Mouse (Mus musculus) heart, adult 8-10 months (tissue): ENCODE results near the gene Als2cl. TPM values are rescaled to one million over a fixed set of nuclear protein-coding genes. Genes with fewer than 3 reads are reported as not detected.

Experiments
- DNase-seq: peaks from one replicate; pipeline ENCODE4 v3.0.0; 2022; ENCODE audit warnings: low spot score
- microRNA-seq: library from miRNA; unstranded; fragments of <30 nt; microRNA quantifications from one replicate; pipeline ENCODE4 v1.2.0, GENCODE M21; 2022
- total RNA-seq, 4 experiments: library from RNA; stranded (reverse); gene quantifications; 2 replicates each; pipeline ENCODE4 v1.2.4; 2022

The Als2cl gene
- total RNA-seq, 4 experiments from 2014 or later, result 11.5 to 19.1 (median 14.7) TPM

DNA sequence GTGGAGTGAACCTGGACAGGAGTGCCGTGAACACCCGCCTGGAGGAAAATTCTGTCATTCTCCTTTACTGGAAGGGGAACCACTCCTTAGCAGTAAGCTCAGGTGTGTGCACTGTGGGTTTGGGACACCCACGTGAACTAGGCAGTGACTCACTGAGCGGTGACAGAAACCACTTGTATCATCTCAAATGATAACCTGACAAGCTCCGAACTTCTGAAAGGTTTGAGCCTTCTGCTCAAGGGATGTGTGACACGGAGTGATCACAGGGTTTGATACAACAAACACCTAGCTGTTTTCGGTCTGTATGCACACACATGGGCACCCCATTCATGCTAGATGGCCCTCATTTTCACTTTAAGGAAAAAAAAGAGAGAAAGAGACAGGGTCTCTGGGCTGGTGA lies 37.1 kb downstream of the Als2cl start, which contains the start of gene Fam240a:
TSS of gene Fam240a (minus strand) at position 76 of the 400 bp plus-strand sequence.
- DNase-seq, result no peak

DNA sequence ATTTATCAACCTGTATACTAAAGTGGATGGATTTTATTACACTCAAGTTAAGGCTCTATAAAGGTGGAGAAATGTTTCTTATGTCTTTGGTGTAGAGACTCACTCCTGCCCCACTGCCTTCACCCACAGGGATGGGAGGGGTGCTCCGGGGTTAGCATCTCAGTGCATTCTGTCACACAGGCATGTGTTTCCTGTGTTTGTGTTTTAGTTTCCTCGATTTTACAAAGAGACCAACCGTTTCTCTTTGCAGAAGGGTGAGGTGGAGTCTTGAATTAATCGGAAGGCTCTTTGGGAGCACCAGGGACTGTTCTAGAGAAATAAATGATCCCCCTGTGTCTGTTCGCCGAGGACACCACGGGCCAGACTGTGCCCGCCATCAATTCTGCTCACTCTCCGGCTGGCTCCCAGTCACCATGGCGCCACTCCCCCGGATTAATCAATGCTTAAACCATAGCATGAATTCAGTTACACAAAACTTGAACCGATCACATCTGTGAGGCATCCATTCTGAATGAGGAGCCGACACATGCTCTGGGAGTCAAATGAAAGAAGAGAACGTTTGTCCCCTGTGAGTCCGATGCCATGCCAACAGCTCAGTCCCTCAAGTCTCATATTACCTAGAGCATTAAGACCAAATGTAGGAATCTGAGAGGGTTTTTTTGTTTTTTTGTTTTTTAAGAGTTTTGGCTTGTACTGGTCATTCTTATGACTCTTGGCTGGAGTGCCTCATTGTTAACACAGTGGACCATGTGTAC lies 41.2 kb downstream of the Als2cl start:
- peak; percentile 40 for DNase-seq

DNA sequence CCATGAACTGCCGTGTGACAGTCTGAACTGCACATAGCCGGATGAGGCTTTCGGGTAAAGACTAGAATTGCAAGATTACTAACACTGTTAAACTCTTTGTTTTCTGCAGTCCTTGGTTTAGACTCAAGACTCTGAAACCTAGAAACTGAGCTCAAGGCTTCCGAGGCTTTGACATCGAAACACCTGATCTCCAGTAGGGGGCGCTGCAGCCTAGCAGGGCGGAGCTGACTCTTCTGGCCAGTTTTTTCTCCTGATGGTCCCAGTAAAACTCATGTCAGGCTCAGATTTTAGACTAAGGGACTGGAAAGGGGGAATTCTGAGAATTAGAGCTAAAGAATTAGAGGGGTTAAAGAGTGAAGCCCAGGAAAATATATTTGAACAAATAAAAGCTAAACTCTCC lies 43.1 kb downstream of the Als2cl start:
- peak; percentile 62 for DNase-seq

DNA sequence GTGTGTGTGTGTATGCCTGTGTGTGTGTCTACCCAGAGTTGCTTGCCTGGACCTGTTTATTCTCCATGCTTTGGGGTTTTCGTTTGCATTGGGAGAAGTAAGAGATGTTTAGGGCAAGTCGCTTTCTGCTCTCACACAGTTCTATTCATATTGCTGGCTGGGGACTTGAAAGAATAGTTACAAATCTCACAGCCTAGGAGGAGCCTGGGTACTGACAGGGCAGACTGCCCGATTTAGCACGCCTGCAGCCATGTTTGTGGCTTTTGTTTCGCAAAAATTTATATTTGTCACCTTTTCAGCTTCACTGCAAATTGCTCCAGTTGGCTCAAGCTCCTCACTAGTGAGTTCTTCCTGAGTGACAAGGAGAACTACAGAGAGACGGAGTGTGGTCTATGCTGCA lies 51.9 kb downstream of the Als2cl start:
- no peak for DNase-seq

DNA sequence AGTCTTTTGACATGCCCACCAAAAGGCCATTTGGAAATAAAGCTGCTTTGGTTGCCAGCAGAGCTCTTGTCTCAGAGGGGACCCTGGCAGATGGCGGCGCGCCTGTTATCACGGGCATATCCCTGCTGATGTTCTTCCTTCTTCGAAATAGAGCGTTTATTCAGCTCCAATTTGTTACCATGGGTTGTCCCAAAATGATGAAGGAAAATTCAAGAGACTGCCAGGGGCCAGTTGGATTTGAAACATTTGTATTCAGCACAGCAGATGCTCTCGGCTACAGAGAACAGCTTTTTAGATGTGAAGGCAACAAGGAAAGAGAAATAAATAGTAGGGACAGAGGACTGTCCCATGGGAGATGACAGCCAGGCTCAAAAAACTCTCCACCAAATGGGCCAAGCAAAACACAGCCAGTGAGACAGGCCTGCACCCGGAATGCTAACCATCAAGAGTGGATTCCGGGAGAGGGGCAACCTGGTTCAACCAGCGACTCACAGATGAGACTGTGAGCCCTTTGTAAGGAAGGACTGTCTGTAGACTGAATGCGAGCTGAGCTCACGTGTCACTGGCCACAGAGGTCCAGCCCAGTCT lies 54.3 kb downstream of the Als2cl start:
- peak; percentile 40 for DNase-seq

DNA sequence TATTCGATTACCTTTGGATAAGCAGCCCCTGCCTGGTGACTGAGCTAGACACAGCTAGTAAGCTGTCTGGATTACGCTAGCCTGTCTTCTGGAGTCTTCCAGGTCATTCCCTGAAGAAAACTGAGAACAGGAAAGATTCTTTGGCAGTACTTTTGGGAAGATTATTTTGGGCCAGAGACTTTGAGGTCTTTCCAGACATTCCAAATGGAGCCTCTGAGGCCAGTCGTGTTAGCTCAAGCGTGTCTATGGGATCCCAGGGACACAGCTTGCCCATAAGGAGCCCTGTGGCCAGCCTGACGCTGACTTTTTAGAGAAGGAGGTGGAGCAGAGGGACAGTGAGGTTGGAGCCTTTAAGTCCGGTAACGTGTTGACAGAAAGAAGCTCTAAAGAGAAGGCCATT lies 56.3 kb downstream of the Als2cl start:
- DNase-seq, result peak; percentile 72

DNA sequence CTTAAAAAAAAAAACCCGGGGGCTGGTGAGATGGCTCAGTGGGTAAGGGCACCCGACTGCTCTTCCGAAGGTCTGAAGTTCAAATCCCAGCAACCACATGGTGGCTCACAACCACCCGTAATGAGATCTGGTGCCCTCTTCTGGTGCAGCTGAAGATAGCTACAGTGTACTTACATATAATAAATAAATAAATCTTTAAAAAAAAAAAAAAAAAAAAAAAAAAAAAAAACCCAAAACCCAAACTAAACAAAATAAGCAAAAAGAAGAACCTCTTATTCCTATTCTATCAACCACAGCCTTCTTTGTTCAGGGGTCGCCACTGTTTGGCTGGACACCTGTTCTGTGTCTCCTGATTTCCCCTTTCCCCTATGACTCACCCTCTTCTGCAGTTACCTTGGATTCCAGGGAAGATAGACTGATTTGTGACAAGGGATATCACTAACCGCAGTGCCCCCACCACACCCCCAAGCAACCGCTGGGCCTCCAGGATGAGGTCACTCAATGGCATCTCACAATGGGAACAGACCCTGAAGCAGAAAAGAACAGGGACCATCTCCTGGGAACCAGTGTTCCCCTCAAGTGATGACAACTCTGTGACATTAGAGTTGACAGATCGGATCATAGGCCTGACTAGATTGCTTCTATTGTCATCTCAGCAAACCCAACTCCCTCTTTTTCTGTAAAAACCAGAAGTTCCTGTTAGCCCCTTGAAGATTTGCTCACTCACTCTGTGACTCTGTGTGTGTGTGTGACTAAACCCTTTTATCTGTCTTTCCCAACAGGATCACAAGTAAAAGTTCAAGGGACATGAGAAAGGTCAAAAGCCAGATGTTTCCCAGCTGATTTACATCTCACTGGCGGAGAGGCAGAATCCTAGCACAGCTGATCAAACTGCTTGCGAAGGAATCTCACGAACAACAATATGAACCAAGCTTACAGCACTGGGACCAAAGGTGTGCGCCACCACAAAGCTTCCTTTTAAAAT lies 58.1 kb downstream of the Als2cl start:
- DNase-seq, result no peak

DNA sequence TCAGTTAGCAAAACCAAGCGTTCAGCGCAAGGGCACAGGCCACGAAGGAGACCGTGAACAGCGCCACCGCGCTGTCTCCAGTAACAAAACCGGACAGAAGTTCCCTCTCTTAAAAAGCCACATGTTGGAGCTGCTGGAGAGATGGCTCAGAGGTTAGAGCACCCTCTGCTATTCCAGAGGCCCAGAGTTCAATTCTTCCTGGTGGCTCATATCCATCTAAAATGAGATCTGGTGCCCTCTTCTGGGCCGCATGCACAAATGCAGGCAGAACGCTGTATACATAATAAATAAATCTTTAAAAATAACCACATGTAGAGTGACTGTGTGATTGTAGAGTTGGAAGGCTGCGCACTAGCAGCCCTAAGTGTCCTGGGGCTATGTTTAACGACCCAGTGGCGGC lies 64.6 kb downstream of the Als2cl start:
- no peak for DNase-seq

DNA sequence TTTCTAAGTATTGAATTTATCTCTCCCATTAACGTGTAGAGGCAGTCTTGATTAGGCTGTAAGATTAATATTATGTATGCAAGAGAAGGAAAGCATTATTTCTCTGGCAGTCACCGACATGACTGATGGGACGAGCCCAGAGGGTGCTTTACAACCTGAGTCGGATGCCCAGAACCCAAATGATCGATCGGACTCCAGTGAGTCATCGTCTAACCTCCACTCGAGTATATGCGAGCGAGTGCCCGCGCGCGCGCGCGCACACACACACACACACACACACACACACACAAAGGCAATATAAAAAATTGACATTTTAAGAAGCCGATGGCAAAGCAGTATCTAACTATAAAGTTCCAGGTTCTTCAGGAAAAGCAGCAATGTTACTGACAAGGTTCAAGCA lies 65.7 kb downstream of the Als2cl start:
- DNase-seq, result no peak

DNA sequence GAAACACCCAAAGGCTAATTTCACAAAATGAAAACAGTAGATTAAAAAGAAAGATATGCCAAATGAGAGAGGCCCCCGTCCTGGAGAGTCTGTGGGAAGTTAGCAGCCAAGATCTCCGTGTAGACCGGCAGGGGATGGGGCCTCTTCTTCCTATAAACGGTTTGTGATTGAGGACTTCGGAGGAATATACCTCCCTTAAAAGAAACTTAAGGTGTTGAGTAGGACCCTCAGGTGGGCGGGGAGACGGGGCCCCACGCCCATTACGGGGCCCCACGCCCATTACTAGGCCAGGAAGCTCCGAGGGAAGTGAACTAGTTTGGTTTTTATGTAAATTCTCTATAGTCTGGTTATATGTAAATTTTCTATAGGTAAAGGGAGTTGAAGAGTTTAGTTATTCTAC lies 66.3 kb downstream of the Als2cl start, which contains the start of gene Tdgf1:
TSS of gene Tdgf1 (minus strand) at position 233 of the 400 bp plus-strand sequence.
- no peak for DNase-seq

DNA sequence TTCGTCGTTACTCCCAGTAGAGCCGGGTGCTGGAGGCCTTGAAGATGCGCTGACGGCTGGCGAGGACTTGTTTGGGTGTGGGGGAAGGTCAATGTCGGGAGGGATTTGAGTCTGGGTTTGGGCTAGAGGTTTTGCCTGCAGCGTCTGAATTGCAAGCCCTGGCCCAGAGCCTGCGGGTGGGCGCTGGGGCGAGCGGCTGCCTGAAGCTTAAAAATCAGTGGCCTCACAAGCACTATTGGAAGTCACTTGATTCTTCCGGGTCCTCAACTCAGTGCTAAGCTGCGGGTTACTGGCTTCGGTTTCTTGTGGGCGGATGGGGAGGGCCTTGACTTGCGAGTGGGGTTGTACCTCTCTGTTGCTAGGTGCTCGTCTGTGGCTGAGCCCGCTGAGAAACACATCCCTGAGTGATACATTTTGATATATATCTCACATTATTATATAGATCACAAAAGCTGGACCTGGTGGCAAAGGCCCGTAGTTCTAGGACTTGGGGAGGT lies 66.9 kb downstream of the Als2cl start:
- DNase-seq, result no peak

DNA sequence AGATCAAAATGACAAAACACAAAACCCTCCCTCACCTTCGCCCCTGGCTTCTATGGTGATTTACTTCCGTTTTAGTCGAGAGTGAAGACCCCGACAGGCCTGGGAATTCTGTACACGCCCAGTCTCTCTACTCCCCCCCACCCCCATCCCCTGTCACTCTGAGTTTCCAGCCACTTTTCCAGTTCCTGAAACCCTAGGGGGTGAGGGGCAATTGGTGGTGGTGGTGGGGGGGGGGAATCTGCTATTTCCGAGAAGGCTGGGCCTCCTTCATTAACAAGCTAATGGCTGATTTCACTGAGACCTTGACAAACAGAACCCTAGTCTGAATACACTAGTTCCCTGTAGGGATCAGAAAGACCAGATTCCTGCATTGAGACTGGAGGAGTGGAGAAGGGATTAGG lies 67.6 kb downstream of the Als2cl start:
- DNase-seq, result no peak

DNA sequence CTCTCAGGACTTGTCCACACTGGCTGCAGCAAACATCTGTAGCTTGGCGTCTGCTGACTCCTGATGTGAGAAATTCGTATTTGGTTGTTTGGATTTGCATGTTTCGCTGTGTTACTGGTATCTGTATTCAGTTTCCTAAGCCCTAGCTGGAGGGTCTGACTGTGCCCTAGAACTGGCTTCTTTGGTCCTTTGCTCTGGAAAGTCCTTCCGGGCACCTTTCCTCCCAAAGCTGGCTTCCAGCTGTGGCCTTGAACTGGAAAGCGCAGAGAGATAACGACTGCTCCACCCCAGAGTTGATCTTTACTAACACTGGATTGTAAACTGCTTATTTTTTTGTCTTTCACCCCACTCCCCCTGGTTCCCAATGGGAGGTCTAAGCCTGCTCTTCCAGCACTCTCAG lies 68.2 kb downstream of the Als2cl start:
- DNase-seq, result no peak

DNA sequence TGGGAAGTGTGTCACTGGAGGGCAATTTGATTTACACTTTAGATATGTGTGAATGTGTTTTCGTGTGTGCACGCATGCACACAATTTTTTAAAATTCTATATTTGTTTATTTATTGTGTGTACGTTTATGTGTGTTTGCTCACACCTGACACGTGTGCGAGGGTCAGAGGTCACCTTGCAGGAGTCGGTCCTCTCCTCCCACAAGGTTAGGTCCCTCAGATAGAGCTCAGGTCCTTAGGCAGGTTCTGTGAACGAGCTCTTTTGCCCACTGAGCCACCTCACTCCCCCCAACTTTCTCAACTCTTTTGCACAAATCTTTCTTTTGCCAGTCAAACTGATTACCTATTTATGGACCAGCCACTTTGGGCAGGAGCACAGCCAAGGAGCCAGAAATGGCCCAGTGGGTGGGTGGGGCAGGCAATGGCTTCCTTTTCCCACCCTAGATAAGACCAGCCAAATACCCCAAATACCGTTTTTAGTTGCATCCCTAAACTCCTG lies 69.2 kb downstream of the Als2cl start:
- DNase-seq, result no peak

DNA sequence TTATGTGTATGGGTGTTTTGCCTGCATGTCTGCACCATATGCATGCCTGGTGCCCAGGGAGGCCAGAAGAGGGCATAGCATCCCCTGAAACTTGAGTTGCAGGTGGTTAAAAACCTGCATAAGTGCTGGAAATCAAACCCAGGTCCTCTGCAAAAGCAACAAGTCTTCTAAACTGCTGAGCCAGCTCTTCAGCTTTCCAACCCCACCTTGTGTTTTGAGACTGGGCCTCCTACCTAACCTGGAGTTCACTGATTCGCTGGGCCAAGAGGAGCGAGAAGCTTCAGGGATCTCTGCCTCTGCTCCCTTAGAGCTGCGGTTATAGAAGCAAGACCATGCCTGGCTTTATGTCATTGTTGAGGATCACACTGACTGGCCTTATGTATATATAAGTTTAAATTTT lies 70.4 kb downstream of the Als2cl start:
- DNase-seq, result no peak

Small RNA genes lying within 50 kb of the gene (microRNA-seq; reads per million reads assigned to microRNA genes)
- gene Gm24269, result not detected

Other genes starting within 250 kb of the Als2cl start
- 10 to 100 TPM in 1 of 4 experiments, 1 to 10 TPM in 3; 5.8 to 10.8 (median 8.5) TPM for gene Nbeal2, start 225.7 kb upstream of the Als2cl start, total RNA-seq
- gene Ccdc12, start 223.4 kb upstream of the Als2cl start, total RNA-seq, result 10 to 100 TPM; 56.2 to 69.2 (median 65.3) TPM
- over 10,000 TPM; 10,766 to 11,632 (median 11,251) TPM for gene Myl3, start 138.0 kb upstream of the Als2cl start, total RNA-seq
- gene Pth1r, start 132.7 kb upstream of the Als2cl start, total RNA-seq, result 1 to 10 TPM; 4.4 to 7.0 (median 5.1) TPM
- gene Prss42, start 81.7 kb upstream of the Als2cl start, total RNA-seq, result not detected
- gene Prss44, start 65.9 kb upstream of the Als2cl start, total RNA-seq, result not detected
- not detected for gene Prss43, start 53.2 kb upstream of the Als2cl start, total RNA-seq
- gene Prss45, start 45.3 kb upstream of the Als2cl start, total RNA-seq, result under 1 TPM in 1 of 4 experiments, not detected in 3; 0.44 TPM
- gene Prss46, start 35.4 kb upstream of the Als2cl start, total RNA-seq, result not detected
- gene Prss50, start 21.9 kb upstream of the Als2cl start, total RNA-seq, result not detected
- gene Tmie, start 243 bp downstream of the Als2cl start, total RNA-seq, result 1 to 10 TPM; 1.1 to 2.0 (median 1.6) TPM
- not detected for gene Fam240a, start 37.0 kb downstream of the Als2cl start, total RNA-seq
- not detected for gene Tdgf1, start 66.3 kb downstream of the Als2cl start, total RNA-seq
- 100 to 1,000 TPM; 286 to 346 (median 321) TPM for gene Lrrc2, start 71.7 kb downstream of the Als2cl start, total RNA-seq
- 1 to 10 TPM; 2.6 to 4.8 (median 3.7) TPM for gene Rtp3, start 110.7 kb downstream of the Als2cl start, total RNA-seq
- 1 to 10 TPM in 1 of 4 experiments, not detected in 3; 6.7 TPM for gene Ltf, start 139.4 kb downstream of the Als2cl start, total RNA-seq
- 10 to 100 TPM in 3 of 4 experiments, 1 to 10 TPM in 1; 8.5 to 13.7 (median 10.8) TPM for gene Ccrl2, start 177.6 kb downstream of the Als2cl start, total RNA-seq
- gene Lrrfip2, start 237.7 kb downstream of the Als2cl start, total RNA-seq, result 100 to 1,000 TPM in 2 of 4 experiments, 10 to 100 TPM in 2; 89.3 to 102 (median 96.2) TPM